Mouse (Mus musculus): Measurements from ENCODE around the gene Spred3. TPM values are rescaled to one million over a fixed set of nuclear protein-coding genes. Genes with fewer than 3 reads are reported as not detected.
"Not testable (repeated sequence)": the region's sequence is repeated elsewhere in the genome, so short reads cannot be mapped to it uniquely, and the experiment has no call there.

Gene Spred3
- 1.4 and 2.3 TPM in 2 replicates for polyA plus RNA-seq (2015; fragmentation: Nextera tagmentation; extraction: Ambion mirVana)

DNA sequence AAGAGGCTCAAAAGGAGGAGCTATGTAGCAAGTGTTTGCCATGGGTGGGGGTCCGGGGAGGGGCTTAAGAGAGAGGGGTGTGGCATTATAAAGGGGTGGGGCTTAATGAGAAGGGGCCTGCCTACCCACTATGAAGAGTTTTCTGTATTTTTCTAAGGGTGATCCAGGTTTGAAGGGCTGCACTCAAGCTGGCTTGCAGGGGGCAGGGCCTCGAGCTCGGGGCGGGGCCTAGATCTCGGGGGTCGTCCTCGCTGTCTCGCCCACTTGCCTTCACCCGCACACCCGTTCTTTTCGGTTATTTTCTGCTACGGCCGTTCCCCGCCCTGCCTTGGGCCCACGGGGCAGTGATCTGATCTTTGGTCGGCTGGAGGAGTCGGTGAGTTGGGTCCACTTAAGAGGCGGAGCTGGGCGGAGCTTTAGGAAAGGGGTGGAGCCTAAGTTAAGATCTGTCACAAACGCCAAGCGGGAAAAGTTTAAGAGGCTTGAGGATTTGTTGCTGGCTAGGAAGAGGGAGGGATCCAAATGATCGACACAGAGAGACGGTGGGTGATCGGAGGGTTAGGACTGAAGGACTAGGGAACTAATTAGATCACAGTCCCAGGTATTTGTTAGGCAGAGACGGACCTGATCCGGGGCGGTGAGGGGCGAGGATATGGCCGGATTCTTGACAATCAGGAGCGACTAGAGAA lies at the start of gene Spred3, which contains the start of gene Ggn:
Spred3 (minus strand) TSS at position 346 of the 689 bp plus-strand sequence.
Ggn (plus strand) TSS at position 145 of the 689 bp plus-strand sequence.
- H3K4me3 ChIP-seq = peak within 1 kb of the TSS; percentile 61
- peak within 1 kb of the TSS; percentile 44 for H3K9ac ChIP-seq
- H3K4me2 ChIP-seq = peak within 1 kb of the TSS; percentile 91
- ATAC-seq (ENCODE audit: borderline replicate concordance, extremely low read depth, low FRiP score, low TSS enrichment) = peak; percentile 58
- under 1% methylated on average over 30 of the region's 30 CpGs for WGBS
- H3K9me3 ChIP-seq = no peaks in the 10 kb centered on the region
- peaks cover 42% of the 10 kb centered on the region for H3K4me1 ChIP-seq
- H3K27me3 ChIP-seq = peaks cover 59% of the 10 kb centered on the region
- peak within 1 kb of the TSS; percentile 85 for H3K27ac ChIP-seq
- H3K36me3 ChIP-seq = peaks cover 22% of the 10 kb centered on the region

GRCm38 (mm10) chr7:29214846-29215245 lies 44.6 kb upstream of the Spred3 start:
- Histone ChIP-seq H3K27ac (peak overlapping the region; percentile 67), H3K9ac (no peak overlapping the region), H3K9me3 (peaks cover 5% of the 10 kb centered on the region; the same call in 1 of the 2 replicates), H3K4me3 (no peak overlapping the region), H3K27me3 (no peaks in the 10 kb centered on the region), H3K4me1 (peaks cover 15% of the 10 kb centered on the region), H3K36me3 (no peaks in the 10 kb centered on the region), H3K4me2 (no peak overlapping the region)
- no peak for ATAC-seq (ENCODE audit: borderline replicate concordance, extremely low read depth, low FRiP score, low TSS enrichment)
- 42% methylated on average over 15 of the region's 15 CpGs for WGBS

DNA sequence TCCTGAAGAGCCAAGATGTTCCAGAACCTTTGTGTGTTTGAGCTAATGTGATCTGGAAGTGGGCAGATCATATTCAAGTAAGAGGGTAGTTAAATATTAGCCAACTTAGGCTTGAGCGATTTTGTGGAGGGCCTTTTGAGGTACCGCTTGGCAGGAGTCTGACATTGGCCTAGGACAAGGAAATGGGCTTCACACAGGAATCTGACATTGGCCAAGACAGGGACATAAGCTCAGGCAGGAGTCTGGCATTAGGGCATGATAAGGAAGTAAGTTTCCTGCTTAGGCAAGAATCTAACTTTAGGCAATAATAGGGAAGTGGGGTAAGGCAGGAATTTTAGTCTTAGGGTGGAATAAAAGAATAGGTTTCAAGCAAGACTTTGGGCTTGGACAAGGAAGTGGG lies 44.0 kb upstream of the Spred3 start:
- Histone ChIP-seq H3K4me2 (no peak overlapping the region), H3K4me1 (peaks cover 15% of the 10 kb centered on the region), H3K9ac (no peak overlapping the region), H3K36me3 (no peaks in the 10 kb centered on the region), H3K27me3 (no peaks in the 10 kb centered on the region), H3K27ac (peak overlapping the region; percentile 67), H3K4me3 (no peak overlapping the region), H3K9me3 (no peaks in the 10 kb centered on the region; the same call in 1 of the 2 replicates)
- 40% methylated on average over 2 of the region's 2 CpGs for WGBS
- ATAC-seq (ENCODE audit: borderline replicate concordance, extremely low read depth, low FRiP score, low TSS enrichment) = no peak

GRCm38 (mm10) chr7:29213675-29214082 lies 43.5 kb upstream of the Spred3 start, which contains the start of gene Catsperg1:
Gene Catsperg1 (minus strand): TSS chr7:29214035.
- peak; percentile 44; the same call in 1 of the 2 replicates for ATAC-seq (ENCODE audit: borderline replicate concordance, extremely low read depth, low FRiP score, low TSS enrichment)
- WGBS = 4% methylated on average over 20 of the region's 20 CpGs
- no peaks in the 10 kb centered on the region for H3K27me3 ChIP-seq
- no peak within 1 kb of the TSS for H3K4me3 ChIP-seq
- H3K9me3 ChIP-seq = no peaks in the 10 kb centered on the region
- peaks cover 15% of the 10 kb centered on the region for H3K4me1 ChIP-seq
- peak within 1 kb of the TSS; percentile 67 for H3K27ac ChIP-seq
- H3K4me2 ChIP-seq = peak within 1 kb of the TSS; percentile 55
- H3K36me3 ChIP-seq = no peaks in the 10 kb centered on the region
- H3K9ac ChIP-seq = no peak within 1 kb of the TSS

- WGBS = 18% methylated on average over 40 of the region's 40 CpGs
- H3K27ac ChIP-seq; H3K4me3 ChIP-seq; H3K9me3 ChIP-seq; H3K36me3 ChIP-seq; H3K27me3 ChIP-seq; H3K9ac ChIP-seq; ATAC-seq (ENCODE audit: borderline replicate concordance, extremely low read depth, low FRiP score, low TSS enrichment): not testable (repeated sequence)
- Histone ChIP-seq H3K4me1 (peaks cover 15% of the 10 kb centered on the region), H3K4me2 (peak overlapping the region; percentile 55)
Measured at GRCm38 (mm10) chr7:29212775-29213560, 42.8 kb upstream of the Spred3 start.

- ATAC-seq (ENCODE audit: borderline replicate concordance, extremely low read depth, low FRiP score, low TSS enrichment) = no peak
- peaks cover 15% of the 10 kb centered on the region for H3K4me1 ChIP-seq
- no peaks in the 10 kb centered on the region for H3K36me3 ChIP-seq
- no peak overlapping the region for H3K9ac ChIP-seq
- H3K4me3 ChIP-seq = peak overlapping the region; percentile 43
- no peaks in the 10 kb centered on the region for H3K27me3 ChIP-seq
- H3K27ac ChIP-seq = peak overlapping the region; percentile 83
- peak overlapping the region; percentile 55 for H3K4me2 ChIP-seq
- WGBS = 20% methylated on average over 26 of the region's 26 CpGs
- H3K9me3 ChIP-seq = no peaks in the 10 kb centered on the region
Measured at GRCm38 (mm10) chr7:29212199-29212765, 42.1 kb upstream of the Spred3 start.

DNA sequence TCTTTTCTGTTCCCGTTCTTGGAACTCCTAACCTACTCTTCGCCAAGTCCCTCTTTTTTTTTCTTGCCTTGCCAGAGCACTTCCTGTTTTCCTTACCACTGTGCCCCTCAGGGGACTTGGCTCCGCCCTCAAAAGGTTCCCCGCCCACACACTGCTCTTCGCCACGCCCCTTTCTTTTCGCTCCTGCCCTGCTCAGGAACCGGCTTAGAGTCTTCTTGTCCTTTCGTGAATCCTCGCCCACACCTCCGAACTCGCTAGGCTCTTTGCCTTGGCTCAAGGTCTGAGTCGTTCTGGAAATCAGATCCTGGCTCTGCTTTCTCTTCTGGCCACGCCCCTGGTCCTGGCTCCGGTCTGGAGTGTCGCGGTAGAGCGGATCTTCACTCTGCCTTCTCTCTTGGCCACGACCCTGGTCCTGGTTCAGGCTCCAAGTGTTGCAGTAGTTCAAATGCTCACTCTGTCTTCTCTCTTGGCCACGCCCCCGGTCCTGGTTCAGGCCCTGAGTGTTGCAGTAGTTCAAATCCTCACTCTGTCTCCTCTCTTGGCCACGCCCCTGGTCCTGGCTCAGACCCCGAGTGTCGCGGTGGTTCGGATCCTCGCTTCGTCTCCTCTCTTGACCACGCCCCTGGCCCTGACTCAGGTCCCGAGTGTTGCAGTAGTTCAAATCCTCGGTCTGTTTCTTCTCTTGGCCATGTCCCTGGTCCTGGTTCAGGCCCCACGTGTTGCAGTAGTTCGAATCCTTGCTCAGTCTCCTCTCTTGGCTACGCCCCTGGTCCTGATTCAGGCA lies 41.4 kb upstream of the Spred3 start:
- no peaks in the 10 kb centered on the region for H3K27me3 ChIP-seq
- ATAC-seq (ENCODE audit: borderline replicate concordance, extremely low read depth, low FRiP score, low TSS enrichment) = peak; percentile 87
- peak overlapping the region; percentile 55 for H3K4me2 ChIP-seq
- H3K4me1 ChIP-seq = peaks cover 15% of the 10 kb centered on the region
- no peaks in the 10 kb centered on the region for H3K9me3 ChIP-seq
- H3K27ac ChIP-seq = peak overlapping the region; percentile 83
- peak overlapping the region; percentile 43 for H3K4me3 ChIP-seq
- 5% methylated on average over 34 of the region's 34 CpGs for WGBS
- H3K36me3 ChIP-seq = no peaks in the 10 kb centered on the region
- peak overlapping the region; percentile 21 for H3K9ac ChIP-seq

DNA sequence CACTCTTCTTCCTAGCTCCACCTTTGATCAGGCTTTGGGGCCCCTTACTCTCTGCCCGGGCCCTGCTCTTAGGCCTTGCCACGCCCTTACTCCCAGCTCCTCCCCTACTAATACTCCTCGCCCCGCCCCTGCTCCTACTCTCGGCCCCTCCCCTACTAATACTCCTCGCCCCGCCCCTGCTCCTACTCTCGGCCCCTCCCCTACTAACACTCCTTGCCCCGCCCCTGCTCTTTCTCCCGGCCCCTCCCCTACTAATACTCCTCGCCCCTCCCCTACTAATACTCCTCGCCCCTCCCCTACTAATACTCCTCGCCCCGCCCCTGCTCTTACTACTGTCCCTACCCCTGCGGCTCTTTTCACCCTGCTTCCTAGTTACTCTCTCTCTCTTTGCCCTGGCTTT lies 40.8 kb upstream of the Spred3 start:
- Histone ChIP-seq H3K9ac (peak overlapping the region; percentile 21; the same call in 1 of the 2 replicates), H3K4me2 (peak overlapping the region; percentile 55), H3K27ac (peak overlapping the region; percentile 83), H3K4me1 (peaks cover 15% of the 10 kb centered on the region), H3K4me3 (peak overlapping the region; percentile 43)
- not testable (repeated sequence) for H3K9me3 ChIP-seq, H3K27me3 ChIP-seq, H3K36me3 ChIP-seq
- 15% methylated on average over 15 of the region's 15 CpGs for WGBS
- ATAC-seq (ENCODE audit: borderline replicate concordance, extremely low read depth, low FRiP score, low TSS enrichment) = peak; percentile 61; the same call in 1 of the 2 replicates

DNA sequence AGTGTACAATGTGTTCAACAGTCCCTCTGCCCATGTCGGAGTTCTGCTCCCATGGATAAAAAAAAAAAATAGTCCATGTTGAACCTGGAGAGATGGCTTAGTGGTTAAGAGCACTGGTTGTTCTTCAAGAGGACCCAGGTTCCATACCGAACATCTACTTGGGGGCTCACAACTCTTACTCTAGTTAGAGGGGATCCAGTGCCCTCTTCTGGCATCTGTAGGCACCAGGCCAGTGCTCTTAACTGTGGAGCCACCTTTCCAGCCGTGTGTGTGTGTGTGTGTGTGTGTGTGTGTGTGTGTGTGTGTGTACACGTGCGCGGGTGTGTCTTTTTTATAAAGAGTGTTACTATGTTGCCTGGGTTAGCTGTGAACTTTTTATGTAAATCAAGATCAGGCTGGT lies 32.4 kb upstream of the Spred3 start:
- no peak overlapping the region for H3K4me3 ChIP-seq
- WGBS = 69% methylated on average over 6 of the region's 6 CpGs
- H3K27ac ChIP-seq = no peak overlapping the region
- no peaks in the 10 kb centered on the region for H3K9me3 ChIP-seq
- no peaks in the 10 kb centered on the region for H3K36me3 ChIP-seq
- no peak for ATAC-seq (ENCODE audit: borderline replicate concordance, extremely low read depth, low FRiP score, low TSS enrichment)
- no peak overlapping the region for H3K9ac ChIP-seq
- H3K4me2 ChIP-seq = no peak overlapping the region
- no peaks in the 10 kb centered on the region for H3K4me1 ChIP-seq
- no peaks in the 10 kb centered on the region for H3K27me3 ChIP-seq

GRCm38 (mm10) chr7:29194230-29194629 lies 24.0 kb upstream of the Spred3 start:
- H3K4me3 ChIP-seq; H3K9me3 ChIP-seq; H3K27me3 ChIP-seq; ATAC-seq (ENCODE audit: borderline replicate concordance, extremely low read depth, low FRiP score, low TSS enrichment); H3K9ac ChIP-seq; H3K27ac ChIP-seq; H3K4me1 ChIP-seq; H3K36me3 ChIP-seq; H3K4me2 ChIP-seq: not testable (repeated sequence)
- WGBS = 89% methylated on average over 1 of the region's 1 CpGs

GRCm38 (mm10) chr7:29181323-29181722 lies 11.1 kb upstream of the Spred3 start:
- H3K27ac ChIP-seq; H3K4me3 ChIP-seq; ATAC-seq (ENCODE audit: borderline replicate concordance, extremely low read depth, low FRiP score, low TSS enrichment); H3K9me3 ChIP-seq; H3K36me3 ChIP-seq; H3K9ac ChIP-seq; H3K4me2 ChIP-seq; H3K27me3 ChIP-seq: not testable (repeated sequence)
- whole genome bisulfite sequencing = 88% methylated on average over 4 of the region's 4 CpGs
- peaks cover 18% of the 10 kb centered on the region for H3K4me1 ChIP-seq
